Mouse (Mus musculus) myocyte (in vitro differentiated cells): ENCODE results near the gene H2-T3.

Source experiments
- E2F4 ChIP-seq: IDR thresholded peaks from one replicate; pipeline ENCODE4 v1.6.1; 2011; ENCODE audit warnings: mild to moderate bottlenecking, control low read depth, moderate library complexity; ENCODE audit not compliant: insufficient read depth
- MAX ChIP-seq: IDR thresholded peaks from one replicate; pipeline ENCODE4 v1.6.1; 2011; ENCODE audit warnings: low read depth, mild to moderate bottlenecking, control low read depth
- MYOD1 ChIP-seq, 3 experiments: IDR thresholded peaks; one replicate each; pipeline ENCODE4 v1.6.1; 2011; ENCODE audit warnings: control low read depth in 2 of 3, low read depth in 2 of 3, mild to moderate bottlenecking in 2 of 3, moderate library complexity in 1 of 3; ENCODE audit not compliant: insufficient read length in 2 of 3, control insufficient read depth in 1 of 3
- POLR2A ChIP-seq: IDR thresholded peaks from one replicate; pipeline ENCODE4 v1.6.1; 2011; ENCODE audit warnings: low read depth, mild to moderate bottlenecking, control low read depth, moderate library complexity; ENCODE audit not compliant: insufficient read length
- POLR2AphosphoS2 ChIP-seq: IDR thresholded peaks from one replicate; pipeline ENCODE4 v1.6.1; 2011; ENCODE audit warnings: low read depth, control low read depth; ENCODE audit not compliant: insufficient read length
- REST ChIP-seq: IDR thresholded peaks from one replicate; pipeline ENCODE4 v1.6.1; 2011; ENCODE audit warnings: mild to moderate bottlenecking, control low read depth, moderate library complexity; ENCODE audit not compliant: insufficient read depth, insufficient read length
- SRF ChIP-seq: IDR thresholded peaks from one replicate; pipeline ENCODE4 v1.6.1; 2011; ENCODE audit warnings: low read depth; ENCODE audit not compliant: control insufficient read depth, insufficient read length
- TCF12 ChIP-seq: IDR thresholded peaks from one replicate; pipeline ENCODE4 v1.6.1; 2011; ENCODE audit warnings: mild to moderate bottlenecking, control low read depth; ENCODE audit not compliant: poor library complexity, insufficient read depth, severe bottlenecking
- USF1 ChIP-seq: IDR thresholded peaks from one replicate; pipeline ENCODE4 v1.6.1; 2011; ENCODE audit warnings: low read depth, mild to moderate bottlenecking, control low read depth, moderate library complexity

DNA sequence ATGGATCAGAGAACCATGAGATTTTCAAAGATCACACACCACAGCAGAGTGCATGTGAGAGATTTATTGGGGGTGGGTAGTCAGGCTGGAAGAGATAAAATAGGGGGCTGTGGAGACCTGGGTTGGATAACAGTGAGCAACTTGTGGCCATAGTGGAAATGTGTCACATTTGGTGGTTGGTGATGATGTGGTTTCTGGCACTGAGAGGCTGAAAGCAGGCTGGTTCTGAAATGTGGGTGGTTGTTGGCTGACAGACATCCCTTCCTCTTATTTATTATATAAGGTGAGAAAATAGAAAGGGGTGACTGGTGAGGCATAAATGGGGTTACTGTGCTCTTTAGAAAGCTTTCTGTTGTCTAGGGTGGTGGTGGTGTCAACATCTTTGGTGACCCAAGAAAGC is 20.3 kb downstream of the H2-T3 start:
- TF ChIP-seq MAX (no peak), POLR2A (no peak), E2F4 (no peak), TCF12 (no peak), USF1 (no peak), POLR2AphosphoS2 (no peak), REST (no peak), SRF (no peak), MYOD1 (IDR thresholded peaks at IDR 0.05; ENCODE audit: control insufficient read depth in 1 of 3, insufficient read length in 2 of 3, low read depth in 2 of 3) (no peak)
